Mouse (Mus musculus) adrenal gland, adult 8-10 months (tissue): Measurements from ENCODE around the gene Hist1h2ag. TPM values are rescaled to one million over a fixed set of nuclear protein-coding genes. Genes with fewer than 3 reads are reported as not detected.
"Not testable (repeated sequence)": the region's sequence is repeated elsewhere in the genome, so short reads cannot be mapped to it uniquely, and the experiment has no call there.

Experiments
- DNase-seq: peaks from one replicate; pipeline ENCODE4 v3.0.0; 2022
- total RNA-seq, 4 experiments: library from RNA; stranded (reverse); gene quantifications; 2 replicates each; pipeline ENCODE4 v1.2.4; 2022

Hist1h2ag gene
- 10 to 100 TPM in 3 of 4 experiments, 1 to 10 TPM in 1; 8.7 to 18.8 (median 13.1) TPM for total RNA-seq

DNA sequence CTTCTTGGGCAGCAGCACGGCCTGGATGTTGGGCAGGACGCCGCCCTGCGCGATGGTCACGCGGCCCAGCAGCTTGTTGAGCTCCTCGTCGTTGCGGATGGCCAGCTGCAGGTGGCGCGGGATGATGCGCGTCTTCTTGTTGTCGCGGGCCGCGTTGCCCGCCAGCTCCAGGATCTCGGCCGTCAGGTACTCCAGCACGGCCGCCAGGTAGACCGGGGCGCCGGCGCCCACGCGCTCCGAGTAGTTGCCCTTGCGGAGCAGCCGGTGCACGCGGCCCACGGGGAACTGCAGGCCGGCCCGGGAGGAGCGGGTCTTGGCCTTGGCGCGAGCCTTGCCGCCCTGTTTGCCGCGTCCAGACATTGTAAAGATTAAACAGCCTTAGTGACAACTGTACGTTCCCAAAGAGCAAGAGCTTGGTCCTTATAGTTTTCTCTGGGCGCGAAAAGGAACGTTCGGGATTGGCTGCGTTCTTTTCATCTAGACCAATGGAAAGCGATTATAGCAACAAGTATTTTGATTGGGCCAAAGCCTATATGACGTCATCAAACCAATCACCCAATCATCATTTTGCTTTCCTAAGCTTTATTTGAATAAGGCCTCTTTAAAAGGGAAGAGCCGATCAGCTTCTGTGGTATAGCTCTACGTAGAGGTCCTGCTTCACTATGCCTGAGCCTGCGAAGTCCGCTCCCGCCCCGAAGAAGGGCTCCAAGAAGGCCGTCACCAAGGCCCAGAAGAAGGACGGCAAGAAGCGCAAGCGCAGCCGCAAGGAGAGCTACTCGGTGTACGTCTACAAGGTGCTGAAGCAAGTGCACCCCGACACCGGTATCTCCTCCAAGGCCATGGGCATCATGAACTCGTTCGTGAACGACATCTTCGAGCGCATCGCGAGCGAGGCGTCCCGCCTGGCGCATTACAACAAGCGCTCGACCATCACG lies at the start of gene Hist1h2ag, which contains the start of gene Hist1h2bj:
TSS of gene Hist1h2ag (minus strand) at position 377 of the 935 bp plus-strand sequence.
TSS of gene Hist1h2bj (plus strand) at position 647 of the 935 bp plus-strand sequence.
- peak; percentile 89 for DNase-seq

DNA sequence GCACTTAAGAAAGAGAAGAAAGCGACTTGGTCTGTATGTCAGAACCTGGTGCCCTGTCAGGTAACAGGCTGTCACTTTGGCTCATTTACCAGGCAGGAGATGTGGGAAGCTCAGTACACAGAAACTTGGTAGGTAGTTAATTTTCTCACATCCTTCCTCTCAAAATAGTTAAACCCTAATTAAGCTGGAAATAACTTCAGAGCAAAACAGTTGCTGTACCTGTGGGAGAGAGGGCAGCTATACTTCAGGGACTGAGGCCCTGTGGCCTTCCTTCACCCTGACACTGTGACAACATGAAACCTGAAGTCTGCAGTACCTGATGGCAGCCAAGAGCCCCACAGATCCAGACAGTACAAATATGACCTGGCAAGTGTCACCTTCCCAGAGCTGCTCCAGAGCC lies 41.4 kb upstream of the Hist1h2ag start, which contains the start of gene Vmn1r188:
TSS of gene Vmn1r188 (plus strand) at position 301 of the 400 bp plus-strand sequence.
- DNase-seq, result not testable (repeated sequence)

DNA sequence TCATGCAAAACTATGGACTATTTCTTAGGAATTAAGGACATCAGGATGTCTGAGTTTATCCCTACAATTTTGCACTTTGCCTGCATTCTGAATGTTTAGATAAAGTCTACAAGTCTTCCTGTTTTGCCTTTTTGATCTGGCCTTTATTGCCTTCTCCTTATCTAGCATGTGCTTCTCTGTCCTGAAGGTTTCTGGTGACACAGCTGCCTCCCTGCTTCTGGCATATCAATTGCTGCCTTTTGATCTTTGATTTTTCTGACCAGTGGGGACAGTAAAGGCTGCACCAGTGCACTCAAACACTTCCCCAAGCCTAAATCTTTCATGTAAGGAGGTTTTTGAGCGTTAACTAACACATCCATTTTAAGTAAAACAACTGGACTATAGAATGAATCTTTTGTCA lies 20.7 kb upstream of the Hist1h2ag start:
- no peak for DNase-seq

DNA sequence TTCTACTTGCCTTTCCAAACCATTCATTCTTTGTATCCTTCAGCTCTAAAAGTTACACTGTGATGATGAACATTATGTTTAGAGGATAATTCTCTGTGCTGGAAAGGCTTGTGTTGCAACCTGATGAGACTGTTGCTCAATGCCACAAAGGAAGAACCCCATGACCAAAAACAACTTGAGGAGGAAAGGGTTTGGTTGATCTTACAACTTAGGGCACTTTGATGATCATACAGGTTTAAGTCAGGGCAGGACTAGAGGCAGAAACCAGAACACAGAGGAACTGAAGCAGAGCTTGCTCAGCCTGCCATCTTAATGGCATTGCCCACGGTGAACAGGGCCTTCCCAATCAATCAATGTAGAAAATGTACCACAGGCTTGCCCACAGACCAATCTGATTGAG lies 18.7 kb upstream of the Hist1h2ag start:
- no peak for DNase-seq

DNA sequence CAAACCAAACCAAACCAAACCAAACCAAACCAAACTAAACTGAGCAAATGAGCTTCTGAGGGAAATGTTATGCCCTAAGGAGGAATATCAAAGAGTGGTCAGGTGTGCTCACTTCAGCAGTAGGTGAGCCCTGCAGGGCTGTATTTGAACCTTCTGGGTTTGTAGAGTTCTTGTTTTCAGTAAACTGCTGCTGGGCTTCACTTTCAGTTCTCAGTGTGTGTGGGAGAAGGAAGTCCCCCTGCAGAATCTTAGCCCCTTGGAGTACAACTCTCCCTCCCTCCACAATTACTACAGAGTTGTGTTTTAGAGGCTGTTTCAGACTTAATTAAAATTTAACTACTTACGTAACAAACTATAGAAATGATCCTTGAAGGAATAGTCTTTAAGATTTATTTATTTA lies 11.0 kb upstream of the Hist1h2ag start:
- DNase-seq, result no peak

DNA sequence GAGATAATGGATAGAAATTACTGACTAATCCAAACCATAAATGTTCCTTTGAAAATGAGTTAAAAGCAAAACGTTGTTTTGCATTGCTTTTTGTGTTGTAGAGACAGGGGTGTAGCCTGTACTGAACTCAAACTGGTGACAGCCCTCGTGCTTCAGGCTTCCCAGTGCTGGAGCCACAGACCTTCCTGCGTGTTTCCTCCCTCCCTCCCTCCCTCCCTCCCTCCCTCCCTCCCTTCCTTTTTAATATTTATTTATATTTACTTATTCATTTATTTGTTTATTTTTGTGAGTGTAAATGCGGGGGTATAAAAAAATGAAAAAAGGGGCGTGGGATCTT lies 8.7 kb upstream of the Hist1h2ag start:
- no peak for DNase-seq

DNA sequence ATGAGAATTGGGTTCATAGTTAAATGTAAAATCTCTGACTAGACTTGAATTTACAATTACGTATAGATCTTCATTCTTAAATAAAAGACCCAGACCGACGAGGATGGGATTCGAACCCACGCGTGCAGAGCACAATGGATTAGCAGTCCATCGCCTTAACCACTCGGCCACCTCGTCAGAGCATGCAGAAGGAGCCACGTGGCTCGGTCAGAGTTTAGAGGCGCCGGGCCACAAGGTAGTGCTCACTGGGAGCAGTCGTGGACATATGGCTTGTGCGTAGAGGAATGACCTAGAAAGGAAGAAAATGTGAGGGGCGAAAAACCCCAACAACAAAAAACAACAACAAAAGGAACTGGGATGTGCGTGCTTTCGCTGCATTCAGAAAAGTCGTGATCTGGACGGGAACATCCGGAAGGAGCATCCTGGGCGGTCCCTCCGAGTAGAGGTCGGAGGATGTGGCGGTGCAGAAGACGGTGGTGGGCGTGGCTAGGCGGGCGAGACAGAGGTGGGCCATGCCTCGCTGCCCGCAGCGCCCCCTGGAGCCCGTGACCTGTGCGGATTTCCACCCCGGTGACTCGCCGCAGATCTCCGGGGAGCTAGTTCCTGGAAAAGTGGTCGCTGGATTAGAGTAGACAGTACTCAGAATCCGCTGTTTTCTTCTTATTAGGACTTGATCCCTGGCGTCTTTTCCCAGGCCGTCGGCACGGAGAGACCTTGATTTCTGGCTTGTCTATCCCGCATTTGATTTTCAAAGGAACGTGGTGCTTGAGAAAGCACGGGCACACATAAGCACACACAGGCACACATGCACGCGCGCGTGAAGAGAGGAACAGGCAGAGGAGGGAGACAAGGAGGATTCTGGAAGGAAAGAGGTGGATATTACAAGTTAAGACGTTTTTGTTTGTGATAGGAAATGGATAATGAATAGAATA lies 8.1 kb upstream of the Hist1h2ag start:
- peak; percentile 90 for DNase-seq

DNA sequence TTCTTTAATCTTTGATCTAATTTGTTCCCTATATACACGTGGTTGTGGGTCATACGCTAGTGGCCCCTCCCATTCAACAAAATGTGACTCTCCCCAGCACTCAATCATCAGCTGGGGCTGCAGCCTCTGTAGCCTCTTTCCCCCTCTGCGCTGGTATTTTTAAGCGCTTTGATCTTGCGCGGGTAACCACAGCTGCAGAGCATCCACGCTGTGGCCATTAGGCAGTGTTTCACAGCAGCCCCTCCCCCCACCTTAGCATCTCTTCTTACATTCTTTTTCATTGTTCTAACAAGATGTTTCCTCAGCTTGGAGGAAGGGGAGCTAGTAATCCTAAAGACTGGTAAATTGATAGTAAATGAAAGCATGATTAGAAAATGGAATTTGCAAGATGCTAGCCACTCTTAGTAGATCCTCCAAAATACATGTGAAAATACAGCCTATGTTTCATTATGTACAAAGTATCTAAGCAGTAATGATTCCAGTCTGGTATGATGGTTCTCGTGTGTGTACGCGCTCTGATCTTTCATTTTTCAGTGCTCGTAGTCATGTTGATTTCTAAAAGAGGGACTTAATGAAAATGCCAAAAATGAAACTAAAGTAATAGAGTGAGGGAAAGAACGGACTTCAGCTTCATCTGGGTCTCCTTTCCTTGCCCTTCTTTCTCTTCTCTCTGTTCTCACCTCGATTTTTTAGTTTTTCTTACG lies 7.1 kb upstream of the Hist1h2ag start:
- DNase-seq, result no peak

DNA sequence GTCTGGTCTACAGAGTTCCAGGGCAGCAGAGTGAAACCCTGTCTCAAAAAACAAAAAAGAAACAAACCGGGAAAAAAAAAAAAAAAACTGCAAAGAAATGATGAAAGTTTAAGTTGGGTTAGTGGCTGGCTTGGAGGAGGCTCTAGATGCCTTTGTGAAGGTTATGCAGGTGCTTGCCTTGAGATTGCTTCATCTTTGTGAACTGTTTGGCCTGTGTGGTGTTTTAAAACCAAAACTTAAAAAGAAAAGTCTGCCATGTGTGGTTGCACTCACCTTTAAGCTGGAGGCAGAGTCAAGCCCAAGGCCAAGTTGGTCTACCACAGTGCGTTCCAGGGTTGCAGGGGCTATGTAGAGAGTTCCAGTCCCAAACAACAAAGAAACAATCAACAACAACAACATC lies 6.3 kb upstream of the Hist1h2ag start:
- DNase-seq, result no peak

DNA sequence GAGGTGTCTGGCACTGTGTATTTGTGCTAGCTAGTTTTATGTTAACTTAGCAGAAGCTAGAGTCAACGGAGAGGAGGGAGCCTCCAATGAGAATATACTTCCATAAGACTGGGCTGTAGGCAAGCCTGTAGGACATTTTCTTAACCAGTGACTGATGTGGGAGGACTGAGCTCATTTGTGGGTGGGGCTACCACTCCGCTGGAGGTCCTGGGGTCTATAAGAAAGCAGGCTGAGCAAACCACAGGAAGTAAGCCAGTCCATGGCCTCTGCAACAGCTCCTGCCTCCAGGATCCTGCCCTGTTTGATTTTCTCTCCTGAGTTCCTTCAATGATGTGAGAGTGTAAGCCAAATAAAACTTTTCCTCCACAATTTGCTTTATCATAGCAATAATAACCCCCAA lies 2.6 kb upstream of the Hist1h2ag start:
- no peak for DNase-seq

DNA sequence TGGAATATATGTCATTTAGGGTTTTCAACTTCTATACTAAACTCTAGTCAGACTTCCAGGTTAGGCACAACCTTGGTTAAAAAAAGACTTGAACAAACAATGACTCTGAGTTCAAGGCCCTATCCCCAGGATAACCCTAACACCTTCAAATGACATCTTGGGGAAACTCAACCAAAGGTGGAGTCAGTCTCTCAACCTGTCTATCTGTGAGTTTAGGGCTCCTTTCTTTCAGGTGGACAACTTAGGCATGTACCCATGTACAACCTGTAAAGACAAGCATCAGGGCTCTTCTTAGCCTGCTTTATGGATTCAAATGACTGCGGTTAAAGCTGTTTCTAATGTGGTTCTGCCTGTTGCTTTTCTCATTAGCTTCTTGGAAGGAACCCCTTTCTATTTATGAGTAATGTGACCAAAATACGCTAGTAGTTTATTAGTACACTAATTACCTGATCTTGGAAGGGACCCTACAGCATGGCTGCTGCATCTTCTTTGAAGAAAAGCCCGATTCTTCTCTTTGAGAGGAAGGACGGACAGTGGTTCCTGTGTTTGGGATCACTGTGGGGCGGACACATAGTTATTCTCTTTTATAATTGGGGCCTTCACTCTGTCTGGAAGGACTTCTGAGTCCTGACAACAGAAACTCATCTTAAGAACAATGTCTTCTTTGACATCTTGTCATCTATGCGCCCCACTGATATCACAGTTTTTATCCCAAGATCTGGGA lies 1.9 kb upstream of the Hist1h2ag start:
- no peak for DNase-seq

DNA sequence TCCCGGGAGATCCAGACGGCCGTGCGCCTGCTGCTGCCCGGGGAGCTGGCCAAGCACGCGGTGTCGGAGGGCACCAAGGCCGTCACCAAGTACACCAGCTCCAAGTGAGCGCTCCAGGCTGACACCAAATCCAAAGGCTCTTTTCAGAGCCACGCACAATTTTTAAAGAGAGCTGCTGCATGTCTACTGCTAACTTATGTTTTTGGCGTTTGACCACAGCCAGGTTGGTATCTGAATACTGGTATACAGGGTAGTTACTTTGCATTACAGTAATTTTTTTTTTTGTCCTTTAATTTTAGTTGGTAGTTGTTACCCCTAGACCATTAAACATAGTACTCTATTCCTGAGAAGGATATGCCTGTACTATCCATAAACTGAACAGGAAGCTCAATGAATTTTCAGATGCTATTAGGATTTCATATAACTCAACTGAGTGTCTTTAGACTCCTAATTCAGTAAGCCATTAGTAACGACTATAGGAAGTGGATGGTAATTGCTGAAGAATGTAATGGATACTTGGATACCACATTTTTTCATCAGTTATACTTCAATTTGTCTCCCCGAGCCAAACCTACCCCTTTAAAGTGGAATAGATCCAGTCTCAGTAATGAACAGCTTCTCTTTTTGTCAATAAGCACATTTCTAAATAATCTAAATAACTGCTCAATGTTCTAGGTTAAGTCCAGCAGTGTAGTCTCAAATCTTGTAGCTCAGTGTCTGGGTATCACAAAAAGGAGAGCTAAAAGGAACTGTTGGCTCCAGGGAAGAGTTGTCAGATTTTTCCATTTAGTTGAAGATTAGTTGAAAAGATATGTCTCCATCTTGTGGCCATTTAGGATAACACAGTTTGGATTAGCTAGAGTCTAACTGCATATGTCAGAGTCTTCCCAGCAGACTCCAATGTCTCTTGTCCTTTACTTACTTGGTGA lies 1.0 kb upstream of the Hist1h2ag start:
- DNase-seq, result no peak

DNA sequence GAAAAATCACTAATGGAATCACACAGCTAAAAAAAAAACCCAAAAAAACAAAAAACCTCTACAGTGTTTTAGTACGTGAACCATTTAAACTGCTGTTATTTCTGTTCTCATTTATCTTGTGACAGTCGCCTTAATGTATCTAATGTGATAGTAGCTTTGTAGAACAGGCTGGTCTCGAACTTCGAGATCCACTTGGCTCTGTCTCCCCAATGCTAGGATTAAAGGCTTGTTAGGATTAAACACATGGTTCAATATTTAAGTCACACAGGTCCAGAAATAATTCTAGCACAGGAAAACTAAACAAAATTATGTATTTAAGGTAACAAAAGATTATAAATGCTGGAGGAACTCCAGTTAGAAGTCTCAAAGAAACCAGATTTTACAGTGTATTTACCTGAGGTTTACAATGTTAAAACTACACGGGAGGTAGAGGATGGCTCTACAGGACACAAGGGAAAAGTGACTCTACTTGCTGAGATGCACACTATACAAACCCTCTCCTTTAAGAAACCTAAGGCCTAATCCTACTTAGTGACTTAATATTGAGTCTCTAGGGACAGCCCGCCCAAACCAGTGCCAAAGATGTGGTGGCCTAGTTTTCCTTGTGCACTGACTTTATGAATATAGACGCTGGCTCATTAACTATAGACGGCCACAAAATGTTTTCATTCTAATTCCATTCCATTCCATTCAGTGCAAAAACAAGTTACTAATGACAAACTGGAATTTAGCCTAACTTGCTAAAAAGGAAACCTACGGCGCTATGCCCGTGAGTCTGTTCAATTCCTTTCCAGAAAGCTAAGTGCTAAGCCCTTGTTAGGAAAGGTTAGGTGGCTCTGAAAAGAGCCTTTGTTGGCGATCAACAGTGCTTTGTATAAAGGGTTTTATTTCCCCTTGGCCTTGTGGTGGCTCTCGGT lies 835 bp downstream of the Hist1h2ag start:
- DNase-seq, result no peak

DNA sequence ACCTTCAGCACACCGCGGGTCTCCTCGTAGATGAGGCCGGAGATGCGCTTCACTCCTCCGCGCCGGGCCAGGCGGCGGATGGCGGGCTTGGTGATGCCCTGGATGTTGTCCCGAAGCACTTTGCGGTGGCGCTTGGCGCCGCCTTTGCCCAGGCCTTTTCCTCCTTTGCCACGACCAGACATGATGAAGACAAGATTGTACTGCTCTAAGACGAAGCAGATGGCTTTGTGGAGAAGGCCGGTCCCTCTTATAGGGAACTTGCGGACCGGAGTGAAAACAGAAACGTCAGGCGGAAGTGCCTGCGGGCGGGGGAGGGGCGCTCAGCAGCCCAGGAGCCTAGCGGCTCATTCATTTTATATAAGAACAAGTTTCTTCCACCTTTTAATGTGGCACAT lies 1.6 kb downstream of the Hist1h2ag start, which contains the start of gene Hist1h4i:
TSS of gene Hist1h4i (minus strand) at position 221 of the 395 bp plus-strand sequence.
- peak; percentile 93 for DNase-seq

DNA sequence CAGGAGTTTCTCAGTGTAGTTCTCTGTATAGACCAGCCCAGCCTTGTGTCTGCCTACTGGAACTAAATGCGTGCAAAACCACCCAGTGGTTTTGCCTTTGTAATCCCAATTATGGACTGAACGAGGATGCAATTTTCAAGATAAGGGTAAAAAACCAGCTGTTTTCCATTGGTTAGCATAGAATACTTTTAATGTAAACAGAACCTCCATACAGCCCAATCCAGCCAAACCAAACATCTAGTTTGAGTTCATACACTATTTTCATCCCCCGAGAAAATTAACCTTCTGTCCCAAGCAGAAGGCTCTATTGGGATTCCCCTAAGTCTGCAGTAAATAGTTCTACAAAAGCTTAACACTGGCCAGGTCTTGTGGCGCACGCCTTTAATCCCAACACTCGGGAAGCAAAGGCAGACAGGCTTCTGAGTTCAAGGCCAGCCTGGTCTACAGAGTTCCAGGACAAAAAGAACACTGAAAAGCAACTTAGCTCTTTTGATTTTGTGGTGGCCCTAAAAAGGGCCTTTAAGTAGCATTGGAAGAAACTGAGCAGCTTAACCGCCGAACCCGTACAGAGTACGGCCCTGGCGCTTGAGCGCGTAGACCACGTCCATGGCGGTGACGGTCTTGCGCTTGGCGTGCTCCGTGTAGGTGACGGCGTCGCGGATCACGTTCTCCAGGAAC lies 2.1 kb downstream of the Hist1h2ag start:
- DNase-seq, result no peak

DNA sequence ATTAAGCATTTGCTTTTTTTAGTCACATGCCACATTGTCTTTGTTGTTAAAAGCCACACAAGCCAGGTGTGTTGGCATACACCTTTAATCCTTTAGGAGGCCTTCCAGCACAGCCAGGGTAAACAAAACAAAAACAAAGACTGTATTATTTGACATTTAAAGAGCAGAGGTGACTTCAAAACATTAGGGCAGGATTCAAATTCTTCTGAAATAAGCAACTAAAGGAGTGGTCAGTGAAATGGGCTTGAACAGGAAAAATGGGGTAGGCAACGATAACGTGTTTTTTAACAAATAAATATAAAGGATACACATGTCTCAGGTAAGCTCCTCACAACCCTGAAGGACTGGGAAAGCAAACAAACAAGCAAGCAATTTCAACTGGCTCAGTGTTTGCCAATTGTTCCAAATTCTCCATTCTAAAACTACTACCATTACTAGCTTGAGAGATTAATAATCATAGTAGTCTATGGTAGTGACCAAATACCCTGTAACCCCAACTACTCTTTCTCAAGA lies 2.7 kb downstream of the Hist1h2ag start:
- DNase-seq, result no peak

DNA sequence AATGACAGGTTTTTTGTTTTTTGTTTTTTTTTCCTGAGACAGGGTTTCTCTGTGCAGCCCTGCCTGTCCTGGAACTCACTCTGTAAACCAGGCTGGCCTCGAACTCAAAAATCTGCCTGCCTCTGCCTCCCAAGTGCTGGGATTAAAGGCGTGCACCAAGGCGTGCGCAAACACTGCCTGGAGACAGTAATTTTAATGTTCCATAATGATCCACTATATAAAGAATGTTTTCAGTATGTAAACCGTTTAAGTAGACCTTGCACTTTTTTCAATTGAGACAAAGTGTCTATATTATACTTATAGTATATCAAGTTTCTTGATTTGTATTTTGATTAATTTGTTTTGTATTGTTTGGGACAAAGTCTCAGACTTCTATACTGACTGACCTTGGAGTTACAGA lies 3.4 kb downstream of the Hist1h2ag start:
- no peak for DNase-seq

DNA sequence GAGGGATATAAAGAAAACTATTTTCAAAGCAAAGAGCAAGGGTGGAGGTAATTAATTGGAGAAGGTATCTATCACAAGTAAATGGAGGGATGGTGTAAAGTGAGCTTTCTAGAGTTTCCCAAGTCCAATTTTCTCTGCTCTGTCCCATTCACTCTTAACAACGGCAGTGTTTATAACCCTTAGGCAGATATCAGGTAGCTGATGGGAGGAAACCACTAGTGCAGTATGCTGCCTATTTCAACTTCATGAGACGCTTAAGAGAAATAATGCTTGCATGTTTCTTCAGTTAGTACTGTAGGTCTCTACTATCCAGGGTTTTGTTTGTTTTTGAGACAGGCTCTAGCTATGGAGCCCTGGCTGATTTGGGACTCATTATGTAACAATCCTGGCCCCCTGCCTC lies 5.3 kb downstream of the Hist1h2ag start:
- DNase-seq, result no peak

DNA sequence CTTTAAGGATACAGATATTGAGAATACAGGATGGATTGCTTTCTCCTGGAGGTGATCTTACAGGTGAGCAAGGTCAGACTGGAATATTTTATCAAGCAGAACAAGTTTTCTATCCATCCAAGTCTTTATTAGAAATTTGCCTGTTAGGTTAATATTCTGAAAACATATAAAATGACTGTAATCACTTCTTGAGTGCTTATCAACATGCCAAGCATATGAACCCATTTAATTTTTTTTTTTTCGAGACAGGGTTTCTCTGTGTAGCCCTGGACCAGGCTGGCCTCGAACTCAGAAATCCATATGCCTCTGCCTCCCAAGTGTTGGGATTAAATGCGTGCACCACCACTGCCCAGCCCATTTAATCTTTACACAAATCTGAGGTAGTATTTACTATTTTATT lies 5.8 kb downstream of the Hist1h2ag start:
- no peak for DNase-seq
